Mouse (Mus musculus): Measurements from ENCODE around the gene Kcnj11. TPM values are rescaled to one million over a fixed set of nuclear protein-coding genes. Genes with fewer than 3 reads are reported as not detected.

The Kcnj11 gene
- polyA plus RNA-seq, 1 experiment from 2014 or later = 5.3 TPM

GRCm38 (mm10) chr7:46116118-46116581 is 15.6 kb upstream of the Kcnj11 start:
- Histone ChIP-seq H3K9me3 (replicated peaks; ENCODE audit: control insufficient read depth, low read length) (no peaks in the 10 kb centered on the region), H3K4me3 (ENCODE audit: low read depth, low read length) (no peak overlapping the region), H3K4me1 (ENCODE audit: control insufficient read depth, insufficient read depth, low read length) (peaks cover 40% of the 10 kb centered on the region), H3K27me3 (ENCODE audit: control insufficient read depth, insufficient read depth, low read length) (no peaks in the 10 kb centered on the region), H3K4me2 (no peak overlapping the region), H3K27ac (ENCODE audit: low read depth, low read length) (peak overlapping the region; percentile 63), H3K36me3 (ENCODE audit: control insufficient read depth, insufficient read depth, low read length) (no peaks in the 10 kb centered on the region), H3K9ac (ENCODE audit: low read depth, low read length) (no peak overlapping the region)
- whole genome bisulfite sequencing (ENCODE audit: insufficient replicate concordance) = 24% methylated on average over 10 of the region's 10 CpGs
- 0 out of 2 replicates have a peak, but pooled peaks have one; percentile 13 for ATAC-seq (replicated peaks; ENCODE audit: insufficient number of reproducible peaks, low FRiP score, low TSS enrichment)

- Histone ChIP-seq H3K27me3 (ENCODE audit: control insufficient read depth, insufficient read depth, low read length) (no peaks in the 10 kb centered on the region), H3K36me3 (ENCODE audit: control insufficient read depth, insufficient read depth, low read length) (no peaks in the 10 kb centered on the region), H3K4me1 (ENCODE audit: control insufficient read depth, insufficient read depth, low read length) (peaks cover 42% of the 10 kb centered on the region), H3K4me2 (no peak overlapping the region), H3K9ac (ENCODE audit: low read depth, low read length) (no peak overlapping the region), H3K27ac (ENCODE audit: low read depth, low read length) (no peak overlapping the region), H3K9me3 (replicated peaks; ENCODE audit: control insufficient read depth, low read length) (no peaks in the 10 kb centered on the region), H3K4me3 (ENCODE audit: low read depth, low read length) (no peak overlapping the region)
- 71% methylated on average over 3 of the region's 3 CpGs for WGBS (ENCODE audit: insufficient replicate concordance)
- ATAC-seq (replicated peaks; ENCODE audit: insufficient number of reproducible peaks, low FRiP score, low TSS enrichment) = no peak
These were observed 12.9 kb upstream of the Kcnj11 start for GRCm38 (mm10) chr7:46113435-46113834.

GRCm38 (mm10) chr7:46111938-46112337 is 11.4 kb upstream of the Kcnj11 start:
- H3K27ac ChIP-seq (ENCODE audit: low read depth, low read length) = peak overlapping the region; percentile 22; the same call in 1 of the 2 replicates
- no peaks in the 10 kb centered on the region for H3K36me3 ChIP-seq (ENCODE audit: control insufficient read depth, insufficient read depth, low read length)
- H3K9me3 ChIP-seq (replicated peaks; ENCODE audit: control insufficient read depth, low read length) = no peaks in the 10 kb centered on the region
- no peak overlapping the region for H3K4me2 ChIP-seq
- ATAC-seq (replicated peaks; ENCODE audit: insufficient number of reproducible peaks, low FRiP score, low TSS enrichment) = 0 out of 2 replicates have a peak, but pooled peaks have one; percentile 28
- peaks cover 42% of the 10 kb centered on the region for H3K4me1 ChIP-seq (ENCODE audit: control insufficient read depth, insufficient read depth, low read length)
- H3K4me3 ChIP-seq (ENCODE audit: low read depth, low read length) = no peak overlapping the region
- H3K27me3 ChIP-seq (ENCODE audit: control insufficient read depth, insufficient read depth, low read length) = 0 out of 2 replicates have a peak, but pooled peaks cover 2% of the 10 kb centered on the region
- 0 out of 2 replicates have a peak overlapping the region, but pooled peaks have one; percentile 29 for H3K9ac ChIP-seq (ENCODE audit: low read depth, low read length)
- WGBS (ENCODE audit: insufficient replicate concordance) = 44% methylated on average over 6 of the region's 6 CpGs

DNA sequence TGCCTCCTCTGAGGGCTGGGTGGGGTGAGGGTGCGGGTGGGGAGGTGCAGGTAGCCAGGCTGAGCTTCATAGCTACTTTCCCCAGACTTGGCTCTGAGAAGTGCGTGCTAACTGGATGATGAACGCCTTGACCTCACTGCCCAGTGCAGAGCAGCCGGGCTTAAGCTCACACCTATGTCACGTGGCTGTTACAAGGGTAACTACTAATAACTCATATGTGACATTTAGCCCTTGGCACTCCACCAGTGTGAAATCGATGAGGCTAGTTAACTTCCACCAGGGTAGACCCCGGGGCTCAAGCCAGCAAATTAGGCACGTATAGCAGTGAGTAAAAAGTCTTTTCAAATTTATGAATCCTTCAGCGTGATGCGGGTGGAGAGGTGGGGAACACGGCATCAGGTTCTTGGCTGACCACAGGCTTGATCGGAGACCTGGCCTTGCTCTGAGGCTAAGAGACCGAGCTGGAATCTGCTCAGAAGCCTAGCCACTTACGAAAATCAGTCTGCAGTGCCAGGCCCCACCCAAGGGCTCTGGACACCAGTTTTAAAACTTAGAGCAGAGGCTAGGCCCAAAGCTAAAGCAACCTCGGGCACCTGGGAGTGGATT is 10.8 kb upstream of the Kcnj11 start:
- H3K4me2 ChIP-seq = no peak overlapping the region
- H3K27ac ChIP-seq (ENCODE audit: low read depth, low read length) = 0 out of 2 replicates have a peak overlapping the region, but pooled peaks have one; percentile 10
- no peak for ATAC-seq (replicated peaks; ENCODE audit: insufficient number of reproducible peaks, low FRiP score, low TSS enrichment)
- H3K27me3 ChIP-seq (ENCODE audit: control insufficient read depth, insufficient read depth, low read length) = 0 out of 2 replicates have a peak, but pooled peaks cover 2% of the 10 kb centered on the region
- no peaks in the 10 kb centered on the region for H3K36me3 ChIP-seq (ENCODE audit: control insufficient read depth, insufficient read depth, low read length)
- H3K9me3 ChIP-seq (replicated peaks; ENCODE audit: control insufficient read depth, low read length) = no peaks in the 10 kb centered on the region
- 74% methylated on average over 15 of the region's 15 CpGs for WGBS (ENCODE audit: insufficient replicate concordance)
- H3K4me1 ChIP-seq (ENCODE audit: control insufficient read depth, insufficient read depth, low read length) = peaks cover 37% of the 10 kb centered on the region
- 0 out of 2 replicates have a peak overlapping the region, but pooled peaks have one; percentile 29 for H3K9ac ChIP-seq (ENCODE audit: low read depth, low read length)
- H3K4me3 ChIP-seq (ENCODE audit: low read depth, low read length) = no peak overlapping the region

- Histone ChIP-seq H3K27me3 (ENCODE audit: control insufficient read depth, insufficient read depth, low read length) (0 out of 2 replicates have a peak, but pooled peaks cover 2% of the 10 kb centered on the region), H3K9me3 (replicated peaks; ENCODE audit: control insufficient read depth, low read length) (no peaks in the 10 kb centered on the region), H3K4me1 (ENCODE audit: control insufficient read depth, insufficient read depth, low read length) (peaks cover 24% of the 10 kb centered on the region), H3K9ac (ENCODE audit: low read depth, low read length) (no peak overlapping the region), H3K4me3 (ENCODE audit: low read depth, low read length) (no peak overlapping the region), H3K4me2 (no peak overlapping the region), H3K36me3 (ENCODE audit: control insufficient read depth, insufficient read depth, low read length) (no peaks in the 10 kb centered on the region), H3K27ac (ENCODE audit: low read depth, low read length) (no peak overlapping the region)
- no peak for ATAC-seq (replicated peaks; ENCODE audit: insufficient number of reproducible peaks, low FRiP score, low TSS enrichment)
- WGBS (ENCODE audit: insufficient replicate concordance) = 77% methylated on average over 3 of the region's 3 CpGs
These were observed 9.5 kb upstream of the Kcnj11 start for GRCm38 (mm10) chr7:46110079-46110478.

DNA sequence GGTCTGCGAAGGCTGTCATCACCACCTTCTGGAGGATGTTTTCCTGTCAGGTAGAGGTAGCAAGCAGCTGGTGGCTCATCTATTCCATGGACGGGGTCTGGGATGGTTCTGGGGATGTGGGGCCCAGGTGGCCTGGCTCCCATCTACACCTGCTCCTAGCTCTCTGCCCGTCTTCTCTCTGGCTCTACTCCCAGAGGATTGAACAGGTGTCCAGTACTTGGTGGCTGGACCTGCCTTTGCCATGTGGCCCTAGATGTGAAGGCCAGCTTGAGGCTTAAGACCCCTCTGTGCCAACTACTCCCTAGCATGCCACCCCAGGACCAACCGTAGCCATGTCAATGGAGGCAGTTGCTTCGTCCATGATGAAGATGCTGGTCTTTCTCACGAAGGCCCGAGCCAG is 4.9 kb upstream of the Kcnj11 start:
- Histone ChIP-seq H3K36me3 (ENCODE audit: control insufficient read depth, insufficient read depth, low read length) (no peaks in the 10 kb centered on the region), H3K27ac (ENCODE audit: low read depth, low read length) (no peak overlapping the region), H3K4me3 (ENCODE audit: low read depth, low read length) (no peak overlapping the region), H3K4me2 (no peak overlapping the region), H3K27me3 (ENCODE audit: control insufficient read depth, insufficient read depth, low read length) (peaks cover 6% of the 10 kb centered on the region; the same call in 1 of the 2 replicates), H3K4me1 (ENCODE audit: control insufficient read depth, insufficient read depth, low read length) (0 out of 2 replicates have a peak, but pooled peaks cover 2% of the 10 kb centered on the region), H3K9me3 (replicated peaks; ENCODE audit: control insufficient read depth, low read length) (no peaks in the 10 kb centered on the region), H3K9ac (ENCODE audit: low read depth, low read length) (no peak overlapping the region)
- ATAC-seq (replicated peaks; ENCODE audit: insufficient number of reproducible peaks, low FRiP score, low TSS enrichment) = no peak
- WGBS (ENCODE audit: insufficient replicate concordance) = 83% methylated on average over 7 of the region's 7 CpGs

DNA sequence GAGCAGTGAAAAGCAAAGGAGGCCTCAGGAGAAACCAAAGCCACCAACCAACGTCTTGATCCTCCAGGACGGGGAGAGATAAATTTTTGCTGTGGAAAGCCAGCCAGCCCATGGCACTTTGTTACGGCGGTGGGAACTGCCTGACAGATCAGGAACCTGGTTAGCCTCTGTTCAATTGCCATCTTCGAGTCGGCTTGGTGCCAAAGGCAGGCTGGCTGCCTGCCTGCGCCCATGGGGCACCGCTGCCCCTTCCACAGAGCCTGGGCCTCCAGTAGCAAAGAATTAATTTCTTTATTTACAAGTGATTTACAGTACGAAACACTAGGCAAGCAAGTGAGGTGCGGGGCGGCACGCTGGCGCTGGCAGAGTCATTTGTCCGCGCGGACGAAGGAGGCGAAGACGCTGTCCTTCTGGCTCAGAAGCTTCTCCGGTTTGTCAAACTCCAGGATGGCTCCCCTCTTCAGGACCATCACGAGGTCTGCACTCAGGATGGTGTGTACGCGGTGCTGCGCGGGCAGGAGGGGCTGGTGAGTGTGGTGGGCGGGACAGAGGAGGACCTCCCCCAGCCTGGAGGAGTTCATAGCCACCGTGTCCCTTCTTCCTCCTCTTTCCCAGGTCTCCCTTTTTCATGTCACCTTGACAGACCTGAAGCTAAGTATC is 3.8 kb upstream of the Kcnj11 start:
- no peak overlapping the region for H3K27ac ChIP-seq (ENCODE audit: low read depth, low read length)
- H3K9me3 ChIP-seq (replicated peaks; ENCODE audit: control insufficient read depth, low read length) = no peaks in the 10 kb centered on the region
- H3K9ac ChIP-seq (ENCODE audit: low read depth, low read length) = no peak overlapping the region
- H3K4me2 ChIP-seq = no peak overlapping the region
- H3K36me3 ChIP-seq (ENCODE audit: control insufficient read depth, insufficient read depth, low read length) = no peaks in the 10 kb centered on the region
- H3K27me3 ChIP-seq (ENCODE audit: control insufficient read depth, insufficient read depth, low read length) = peaks cover 8% of the 10 kb centered on the region
- WGBS (ENCODE audit: insufficient replicate concordance) = 81% methylated on average over 27 of the region's 27 CpGs
- peaks cover 2% of the 10 kb centered on the region; the same call in 1 of the 2 replicates for H3K4me1 ChIP-seq (ENCODE audit: control insufficient read depth, insufficient read depth, low read length)
- no peak for ATAC-seq (replicated peaks; ENCODE audit: insufficient number of reproducible peaks, low FRiP score, low TSS enrichment)
- H3K4me3 ChIP-seq (ENCODE audit: low read depth, low read length) = no peak overlapping the region

DNA sequence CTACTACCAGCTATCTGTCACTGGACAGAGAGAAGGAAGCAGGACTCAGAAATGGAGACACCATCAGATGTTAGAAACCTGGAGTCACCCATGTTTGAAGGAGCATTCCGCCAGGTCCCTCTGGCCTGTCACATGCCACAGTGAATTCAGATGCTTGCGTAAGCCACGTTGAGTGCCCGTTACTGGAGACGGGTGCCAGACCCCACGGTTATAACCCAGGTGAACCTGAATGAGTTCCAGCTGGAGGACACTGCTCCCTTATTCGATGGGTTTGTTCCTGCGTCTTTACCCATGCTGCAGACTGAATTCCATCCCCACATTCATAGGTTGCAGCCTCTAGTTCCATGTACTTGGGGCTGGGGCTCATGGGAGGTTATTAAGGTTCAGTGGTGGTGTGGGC is 3.2 kb upstream of the Kcnj11 start:
- no peak overlapping the region for H3K4me3 ChIP-seq (ENCODE audit: low read depth, low read length)
- peaks cover 8% of the 10 kb centered on the region for H3K27me3 ChIP-seq (ENCODE audit: control insufficient read depth, insufficient read depth, low read length)
- H3K4me2 ChIP-seq = no peak overlapping the region
- H3K4me1 ChIP-seq (ENCODE audit: control insufficient read depth, insufficient read depth, low read length) = peaks cover 8% of the 10 kb centered on the region
- ATAC-seq (replicated peaks; ENCODE audit: insufficient number of reproducible peaks, low FRiP score, low TSS enrichment) = no peak
- H3K9me3 ChIP-seq (replicated peaks; ENCODE audit: control insufficient read depth, low read length) = no peaks in the 10 kb centered on the region
- no peak overlapping the region for H3K9ac ChIP-seq (ENCODE audit: low read depth, low read length)
- no peak overlapping the region for H3K27ac ChIP-seq (ENCODE audit: low read depth, low read length)
- H3K36me3 ChIP-seq (ENCODE audit: control insufficient read depth, insufficient read depth, low read length) = no peaks in the 10 kb centered on the region
- WGBS (ENCODE audit: insufficient replicate concordance) = 83% methylated on average over 8 of the region's 8 CpGs

Data from heart, embryonic 11.5 days (tissue).